Mouse (Mus musculus) CH12.LX (cell line): ENCODE measurements around the gene Cav1.

ENCODE experiments used
- CHD2 ChIP-seq: IDR thresholded peaks from 2 replicates; pipeline ENCODE4 v1.6.1; 2011; ENCODE audit warnings: low read length, improper control_type of control experiment
- CTCF ChIP-seq, 2 experiments: IDR thresholded peaks in 1 of 2; conservative IDR thresholded peaks in 1 of 2; 2 replicates each; pipeline ENCODE4 v1.5.1; 2011 to 2012; ENCODE audit warnings: low read depth in 2 of 2, low read length in 2 of 2, improper control_type of control experiment in 1 of 2, inconsistent platforms in 1 of 2, mild to moderate bottlenecking in 1 of 2, moderate library complexity in 1 of 2
- EP300 ChIP-seq: IDR thresholded peaks from 2 replicates; pipeline ENCODE4 v1.6.1; 2011; ENCODE audit warnings: low read length, improper control_type of control experiment
- HCFC1 ChIP-seq: IDR thresholded peaks from 2 replicates; pipeline ENCODE4 v1.6.1; 2012; ENCODE audit warnings: low read depth, mild to moderate bottlenecking, inconsistent platforms, low read length, improper control_type of control experiment
- MAFK ChIP-seq: IDR thresholded peaks from 2 replicates; pipeline ENCODE4 v1.6.1; 2011; ENCODE audit warnings: low read length, improper control_type of control experiment; ENCODE audit not compliant: insufficient replicate concordance
- MXI1 ChIP-seq: IDR thresholded peaks from 2 replicates; pipeline ENCODE4 v1.6.1; 2011; ENCODE audit warnings: mild to moderate bottlenecking, low read depth, low read length, improper control_type of control experiment
- POLR2A ChIP-seq: IDR thresholded peaks from 2 replicates; pipeline ENCODE4 v1.6.1; 2011; ENCODE audit warnings: low read depth, mild to moderate bottlenecking, improper control_type of control experiment, low read length
- POLR2AphosphoS2 ChIP-seq: IDR thresholded peaks from 2 replicates; pipeline ENCODE4 v1.6.1; 2011; ENCODE audit warnings: low read depth, low read length, improper control_type of control experiment
- SIN3A ChIP-seq: IDR thresholded peaks from 2 replicates; pipeline ENCODE4 v1.6.1; 2012; ENCODE audit warnings: low read length, improper control_type of control experiment, inconsistent platforms
- USF2 ChIP-seq: conservative IDR thresholded peaks from 2 replicates; pipeline ENCODE4 v1.6.1; 2011; ENCODE audit warnings: low read depth, low read length, improper control_type of control experiment
- ZKSCAN1 ChIP-seq: IDR thresholded peaks from 2 replicates; pipeline ENCODE4 v1.6.1; 2012; ENCODE audit warnings: low read depth, inconsistent platforms, low read length, improper control_type of control experiment, borderline replicate concordance

DNA sequence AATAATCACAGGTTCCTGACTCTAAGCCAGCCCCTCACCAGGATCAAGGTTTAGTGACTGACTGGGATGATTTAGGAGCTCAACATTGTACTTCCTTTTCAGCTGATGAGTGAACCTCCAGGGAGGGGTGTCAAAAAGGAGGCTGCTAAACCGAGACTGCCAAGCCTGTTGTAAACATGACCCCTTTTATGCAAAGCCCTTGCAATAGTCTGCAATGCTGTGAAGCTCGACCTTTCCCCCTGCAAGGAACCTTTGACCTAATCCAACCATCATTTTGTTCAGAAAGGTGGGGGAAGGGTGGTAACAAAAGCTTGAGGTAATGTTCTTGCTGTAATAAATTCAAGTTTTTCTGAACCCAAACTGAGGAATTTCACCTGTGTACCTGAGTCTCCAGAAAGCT, 34.3 kb downstream of the Cav1 start:
- TF ChIP-seq SIN3A (no peak), POLR2AphosphoS2 (no peak), CHD2 (no peak), USF2 (no peak), MAFK (no peak), MXI1 (no peak), POLR2A (no peak), ZKSCAN1 (no peak), CTCF (conservative IDR thresholded peaks at IDR 0.05 in 1 of 2, IDR thresholded peaks at IDR 0.05 in 1 of 2; ENCODE audit: low read depth in 2 of 2, low read length in 2 of 2) (no peak), EP300 (no peak), HCFC1 (no peak)
